Mouse (Mus musculus): ENCODE measurements around the gene S1pr2.

DNA sequence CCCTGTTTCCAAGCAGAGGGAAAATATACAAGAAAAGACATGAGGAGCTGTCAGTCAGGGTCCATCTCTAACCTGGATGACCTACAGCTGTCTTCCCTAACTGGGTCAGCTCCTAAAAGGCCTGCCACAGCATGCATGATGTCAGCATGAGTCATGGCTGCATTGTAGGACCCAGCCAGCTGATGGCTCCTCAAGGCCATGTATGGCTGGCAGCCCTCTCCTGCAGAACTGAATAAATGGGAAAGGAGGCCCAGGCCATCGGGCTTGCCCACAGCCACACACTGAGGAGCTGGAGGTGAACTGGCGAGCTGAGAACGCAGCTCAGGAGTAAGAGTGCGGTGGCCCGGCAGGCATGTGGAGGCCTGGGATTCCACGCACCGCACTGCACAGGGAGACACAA is 33.2 kb downstream of the S1pr2 start:
- TF ChIP-seq CTCF (IDR thresholded peaks at IDR 0.05; ENCODE audit: borderline replicate concordance, extremely low read depth, insufficient read depth, insufficient read length) (no peak), POLR2A (IDR thresholded peaks at IDR 0.05; ENCODE audit: borderline replicate concordance, extremely low read depth, insufficient read depth, insufficient read length, poor library complexity, severe bottlenecking) (no peak)
